Mouse (Mus musculus) hindbrain, embryonic 11.5 days (tissue): ENCODE results near the gene Cdh13. TPM values are rescaled to one million over a fixed set of nuclear protein-coding genes. Genes with fewer than 3 reads are reported as not detected.

Experiments used
- ATAC-seq: fragments of 200-750 bp; cut with Nextera tagmentation; 2 replicates; pipeline ENCODE4 v1.8.0; 2017; ENCODE audit warnings: mild to moderate bottlenecking, moderate TSS enrichment, moderate library complexity; ENCODE audit not compliant: low FRiP score
- DNase-seq: peaks from one replicate; pipeline ENCODE4 v3.0.0-alpha.2; 2015; ENCODE audit warnings: low spot score
- H3K27ac ChIP-seq: fragments of 300-500 bp; sonication (generic); 2 replicates; pipeline ENCODE4 v1.5.1; 2014; ENCODE audit warnings: mild to moderate bottlenecking, low read depth, low read length
- H3K27me3 ChIP-seq: fragments of 300-500 bp; sonication (generic); 2 replicates; pipeline ENCODE4 v1.6.1; 2014; ENCODE audit warnings: mild to moderate bottlenecking, low read length, moderate library complexity, mixed read lengths; ENCODE audit not compliant: control insufficient read depth, insufficient read depth
- H3K36me3 ChIP-seq: fragments of 300-500 bp; sonication (generic); 2 replicates; pipeline ENCODE4 v1.6.1; 2014; ENCODE audit warnings: mild to moderate bottlenecking, low read length, moderate library complexity, mixed read lengths; ENCODE audit not compliant: control insufficient read depth, insufficient read depth
- H3K4me1 ChIP-seq: fragments of 300-500 bp; sonication (generic); replicated peaks from 2 replicates; pipeline ENCODE4 v1.6.1; 2014; ENCODE audit warnings: low read length, mixed read lengths; ENCODE audit not compliant: control insufficient read depth, insufficient read depth
- H3K4me2 ChIP-seq: fragments of 300-500 bp; sonication (generic); replicated peaks from 2 replicates; pipeline ENCODE4 v1.6.1; 2014; ENCODE audit warnings: mild to moderate bottlenecking, low read depth, low read length
- H3K4me3 ChIP-seq: fragments of 300-500 bp; sonication (generic); 2 replicates; pipeline ENCODE4 v1.5.1; 2014; ENCODE audit warnings: low read depth, low read length
- H3K9ac ChIP-seq: fragments of 300-500 bp; sonication (generic); 2 replicates; pipeline ENCODE4 v1.6.1; 2014; ENCODE audit warnings: low read depth, low read length
- H3K9me3 ChIP-seq: fragments of 300-500 bp; sonication (generic); 2 replicates; pipeline ENCODE4 v1.6.1; 2016; ENCODE audit warnings: low read length; ENCODE audit not compliant: control insufficient read depth
- WGBS: fragments of 180-500 bp; shearing (Covaris S2); extraction: QIAGEN DNeasy Blood & Tissue Kit; methylation state at CpG from one replicate; pipeline ENCODE4 v1.1.7; 2014; 5-methylcytosine and 5-hydroxymethylcytosine counted together
- polyA plus RNA-seq: library from polyadenylated mRNA; unstranded; fragments of >200 nt; fragmentation: Nextera tagmentation; extraction: Ambion mirVana; gene quantifications from 2 replicates; pipeline ENCODE4 v1.2.1, GENCODE M21; 2014

The Cdh13 gene
- polyA plus RNA-seq, 1 experiment from 2014 or later, result 14.6 TPM

DNA sequence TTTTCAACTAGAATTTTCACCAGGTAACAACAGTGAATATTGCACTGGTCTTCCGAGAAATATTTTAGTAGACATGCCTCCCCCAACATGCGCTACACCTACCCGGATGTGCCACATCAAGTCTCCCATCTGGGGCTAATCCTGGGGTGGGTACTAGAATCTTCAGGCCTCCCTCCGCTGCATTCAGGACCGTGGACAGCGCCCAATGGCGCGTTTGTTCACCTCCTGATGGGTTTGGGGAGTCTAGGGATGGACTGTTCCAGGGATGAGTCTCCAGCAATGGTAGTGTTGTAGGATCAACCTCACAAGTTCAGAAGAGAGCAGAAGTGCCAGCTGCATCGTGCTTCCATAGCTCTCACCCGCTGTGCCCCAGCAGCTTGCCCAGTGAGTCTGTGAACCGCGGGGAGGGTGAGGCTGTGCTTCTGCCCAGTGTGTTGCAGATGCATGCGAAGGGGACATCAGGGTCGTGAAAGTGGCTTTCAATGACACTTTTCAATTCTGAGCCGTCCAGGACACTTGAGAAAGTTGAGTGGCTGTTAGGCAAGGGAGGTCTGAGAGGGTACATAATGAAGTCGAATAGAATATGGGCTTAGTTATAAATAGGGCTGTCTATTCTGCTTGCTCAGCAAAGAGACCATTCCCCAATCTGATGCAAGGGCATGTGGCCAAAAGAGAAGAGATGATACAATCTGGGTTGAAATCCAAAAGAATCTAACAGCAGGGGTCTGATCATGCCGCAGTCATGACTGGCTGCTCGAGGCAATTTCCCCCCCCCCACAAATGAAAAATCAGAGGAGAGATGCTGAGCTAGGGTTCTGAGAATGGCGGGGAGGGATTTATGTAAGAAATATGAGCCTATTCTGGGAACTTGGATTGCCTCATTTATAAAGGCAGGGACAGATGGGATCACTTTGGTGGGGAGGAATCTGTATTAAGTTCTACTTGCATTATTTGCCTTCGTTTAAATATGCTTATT is 668.5 kb downstream of the Cdh13 start:
- WGBS, result 62% methylated on average over 20 of the region's 20 CpGs
- Histone ChIP-seq H3K36me3 (no peaks in the 10 kb centered on the region), H3K9ac (no peak overlapping the region), H3K4me3 (no peak overlapping the region), H3K9me3 (no peaks in the 10 kb centered on the region), H3K4me2 (no peak overlapping the region), H3K27ac (no peak overlapping the region), H3K4me1 (no peaks in the 10 kb centered on the region), H3K27me3 (no peaks in the 10 kb centered on the region; the same call in 1 of the 2 replicates)
- peak; percentile 55 for DNase-seq
- no peak for ATAC-seq

DNA sequence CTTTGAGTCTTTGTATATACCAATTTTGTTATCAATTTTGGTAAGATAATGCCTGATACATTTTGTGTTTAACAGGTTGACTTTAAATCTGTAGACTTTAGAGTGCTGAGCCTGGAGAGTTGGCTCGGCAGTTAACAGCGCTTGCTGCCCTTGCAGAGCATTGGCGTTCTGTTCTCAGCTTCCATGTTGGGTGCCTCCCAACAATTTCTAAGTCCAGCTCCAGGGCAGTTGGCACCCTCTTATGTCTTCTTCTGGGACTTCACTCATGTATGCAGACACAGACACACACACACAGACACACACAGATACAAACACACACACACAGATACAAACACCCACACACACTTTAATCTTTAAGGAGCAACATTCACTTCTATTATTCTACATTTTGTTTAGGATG is 672.6 kb downstream of the Cdh13 start:
- Histone ChIP-seq H3K4me3 (no peak overlapping the region), H3K4me2 (no peak overlapping the region), H3K27ac (no peak overlapping the region), H3K4me1 (no peaks in the 10 kb centered on the region), H3K9ac (no peak overlapping the region), H3K36me3 (no peaks in the 10 kb centered on the region), H3K9me3 (no peaks in the 10 kb centered on the region), H3K27me3 (no peaks in the 10 kb centered on the region; the same call in 1 of the 2 replicates)
- DNase-seq (no peak), ATAC-seq (no peak)
- 91% methylated on average over 3 of the region's 3 CpGs for WGBS

DNA sequence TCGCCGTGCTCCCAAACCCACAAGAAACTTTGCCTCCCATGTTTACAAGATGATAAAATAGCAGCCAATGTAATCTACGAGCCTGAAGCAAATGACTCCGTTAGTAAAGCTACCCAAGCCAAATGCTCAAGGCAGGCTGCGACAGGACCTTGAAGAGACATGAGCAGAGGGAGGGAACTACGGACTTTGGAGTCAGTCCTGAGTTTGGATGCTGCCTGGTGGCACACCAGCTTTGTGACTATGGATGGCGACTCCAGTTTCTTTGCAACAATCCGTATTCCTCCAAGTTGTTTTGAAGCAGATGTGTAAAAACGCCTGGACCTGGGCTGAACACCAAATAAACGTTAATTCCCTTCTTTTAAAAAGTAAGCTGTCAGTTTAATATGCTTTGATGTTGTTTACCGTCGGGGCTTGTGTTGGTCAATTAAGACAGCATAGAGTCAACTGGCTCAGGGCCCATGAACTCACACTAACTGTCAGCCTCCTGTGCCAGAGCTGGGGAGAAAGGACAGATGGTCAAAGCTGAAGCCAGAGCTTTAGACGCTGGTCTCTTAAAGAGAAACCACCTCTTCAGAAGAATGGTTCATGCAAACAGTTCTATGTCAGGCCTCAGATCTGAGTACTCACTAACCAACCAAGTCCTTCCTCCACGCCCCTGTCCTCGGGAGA is 678.5 kb downstream of the Cdh13 start:
- Histone ChIP-seq H3K4me3 (no peak overlapping the region), H3K4me2 (no peak overlapping the region), H3K9me3 (no peaks in the 10 kb centered on the region), H3K27me3 (no peaks in the 10 kb centered on the region), H3K36me3 (no peaks in the 10 kb centered on the region), H3K9ac (no peak overlapping the region), H3K27ac (no peak overlapping the region), H3K4me1 (no peaks in the 10 kb centered on the region)
- ATAC-seq (no peak), DNase-seq (no peak)
- 93% methylated on average over 15 of the region's 15 CpGs for WGBS

DNA sequence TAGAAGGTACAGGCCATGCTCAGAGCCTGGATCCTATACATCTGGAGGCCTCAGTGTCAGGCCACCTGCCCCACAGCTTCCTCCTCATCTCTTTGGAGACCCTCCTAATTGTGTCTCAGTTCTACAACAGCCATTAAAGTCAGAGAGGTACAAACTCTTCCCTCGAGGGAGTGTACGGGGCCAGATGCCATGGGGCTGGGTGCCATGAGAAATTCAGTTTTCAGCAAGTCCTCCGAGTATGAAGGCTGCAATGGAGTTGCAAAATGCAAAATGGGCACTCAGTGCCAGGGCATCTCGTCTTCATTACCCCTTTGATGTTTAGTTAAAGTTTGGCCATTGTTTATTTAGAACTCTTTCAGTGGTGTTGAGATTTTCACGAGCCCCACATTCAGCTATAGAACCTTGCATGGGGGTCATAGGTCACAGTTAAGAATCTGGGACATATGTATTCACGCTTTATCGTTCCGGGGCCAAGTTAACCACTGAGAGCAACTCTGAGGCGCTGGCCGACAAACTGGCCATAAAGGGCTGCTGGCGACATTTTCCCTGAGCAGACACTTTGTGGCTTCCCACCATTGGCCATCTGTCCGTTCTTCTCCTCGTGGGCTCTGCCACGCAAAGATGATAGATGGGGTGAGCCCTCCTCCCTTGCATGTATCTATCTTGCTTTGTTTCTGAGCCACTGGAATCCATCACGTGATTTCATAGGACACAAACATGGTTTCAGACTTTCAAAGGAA is 681.7 kb downstream of the Cdh13 start:
- 87% methylated on average over 15 of the region's 15 CpGs for WGBS
- Histone ChIP-seq H3K27ac (no peak overlapping the region), H3K4me3 (no peak overlapping the region), H3K4me2 (no peak overlapping the region), H3K9ac (no peak overlapping the region), H3K27me3 (no peaks in the 10 kb centered on the region), H3K36me3 (no peaks in the 10 kb centered on the region), H3K9me3 (no peaks in the 10 kb centered on the region), H3K4me1 (no peaks in the 10 kb centered on the region)
- no peak for ATAC-seq
- no peak for DNase-seq

DNA sequence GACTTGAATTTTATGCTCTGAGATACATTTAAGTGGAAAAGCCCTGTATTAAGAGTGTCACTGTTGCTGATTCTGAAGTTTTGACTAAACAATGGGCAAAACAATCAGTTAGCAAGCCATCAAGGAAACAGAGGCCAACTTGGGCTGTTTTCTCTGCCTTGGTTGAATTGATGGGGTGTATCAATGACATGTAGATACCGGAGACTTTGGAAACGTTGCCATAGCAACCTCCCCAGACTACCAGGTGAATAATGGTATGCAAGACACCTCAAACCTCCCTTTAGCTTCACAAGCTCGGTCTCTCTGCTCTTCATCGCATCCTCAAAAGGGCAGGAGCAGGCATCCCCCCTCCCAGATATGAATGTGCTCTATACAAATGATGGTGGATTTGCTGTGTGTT is 685.4 kb downstream of the Cdh13 start:
- Histone ChIP-seq H3K27ac (no peak overlapping the region), H3K9me3 (no peaks in the 10 kb centered on the region), H3K4me1 (no peaks in the 10 kb centered on the region), H3K4me2 (no peak overlapping the region), H3K36me3 (no peaks in the 10 kb centered on the region), H3K27me3 (no peaks in the 10 kb centered on the region), H3K4me3 (no peak overlapping the region), H3K9ac (no peak overlapping the region)
- WGBS, result 62% methylated on average over 4 of the region's 4 CpGs
- no peak for ATAC-seq
- DNase-seq, result peak; percentile 8

DNA sequence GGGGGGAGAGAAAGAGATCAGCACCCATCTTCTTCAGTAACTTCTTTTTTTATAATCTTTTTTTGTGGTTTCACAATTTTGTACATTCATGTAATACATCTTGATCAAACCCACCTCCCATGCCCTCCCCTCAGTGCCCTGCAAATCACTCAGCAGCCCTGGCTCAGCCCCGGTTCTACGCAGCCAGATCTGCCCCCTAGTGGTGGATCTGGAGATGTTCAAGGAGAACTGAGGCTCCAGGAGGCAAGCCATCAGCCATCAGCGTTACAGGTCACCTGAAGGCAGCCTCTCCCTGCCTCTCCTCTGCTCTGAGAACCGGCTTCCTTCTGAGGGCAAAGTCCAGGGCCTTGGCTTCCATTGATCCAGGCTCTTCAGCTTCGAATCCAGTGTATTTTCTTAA is 696.3 kb downstream of the Cdh13 start:
- H3K27me3 ChIP-seq, result no peaks in the 10 kb centered on the region
- H3K27ac ChIP-seq, result no peak overlapping the region
- 25% methylated on average over 5 of the region's 5 CpGs for WGBS
- no peaks in the 10 kb centered on the region for H3K9me3 ChIP-seq
- H3K4me1 ChIP-seq, result no peaks in the 10 kb centered on the region
- no peak overlapping the region for H3K4me3 ChIP-seq
- H3K36me3 ChIP-seq, result no peaks in the 10 kb centered on the region
- DNase-seq, result peak; percentile 46
- no peak overlapping the region for H3K4me2 ChIP-seq
- no peak for ATAC-seq
- no peak overlapping the region for H3K9ac ChIP-seq

DNA sequence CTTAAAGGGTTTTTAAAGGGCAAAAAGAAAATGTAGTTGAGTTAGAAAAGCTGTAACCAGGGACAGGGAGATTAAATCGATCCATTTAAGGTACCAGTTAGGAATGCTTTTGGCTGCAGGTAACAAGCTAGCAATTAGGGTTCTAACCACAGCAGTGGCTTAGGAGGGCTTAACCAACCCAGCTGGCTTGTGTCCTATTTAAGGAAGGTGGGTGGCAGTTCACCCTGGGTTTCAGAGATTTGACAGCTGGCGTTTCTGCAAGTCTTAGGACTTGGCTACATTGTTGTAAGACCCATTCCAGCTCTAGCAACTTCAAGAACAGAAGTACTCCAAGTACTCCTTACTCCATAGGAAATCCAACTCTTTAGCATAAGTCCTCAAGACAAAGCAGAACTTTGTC is 700.2 kb downstream of the Cdh13 start:
- WGBS, result 79% methylated on average over 2 of the region's 2 CpGs

DNA sequence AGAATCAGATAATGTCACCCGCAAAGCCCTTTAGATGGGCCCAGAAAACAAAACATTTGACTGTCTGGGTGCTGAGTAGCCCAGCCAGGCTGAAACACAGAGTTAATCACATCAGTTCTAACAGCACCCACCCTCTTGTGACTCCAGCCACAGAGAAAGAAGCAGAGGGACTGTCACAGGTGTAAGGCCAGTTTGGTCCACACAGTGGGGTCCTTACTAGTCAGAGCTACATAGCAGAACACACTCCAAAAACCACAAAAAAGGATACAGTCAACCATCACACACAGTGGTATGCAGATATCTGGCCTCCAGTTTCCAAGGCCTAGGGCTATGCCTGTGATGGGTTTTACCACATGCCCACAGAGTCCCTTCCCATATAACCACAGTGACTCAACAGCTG is 703.3 kb downstream of the Cdh13 start:
- H3K4me3 ChIP-seq, result no peak overlapping the region
- no peak for ATAC-seq
- no peaks in the 10 kb centered on the region for H3K9me3 ChIP-seq
- H3K9ac ChIP-seq, result no peak overlapping the region
- no peaks in the 10 kb centered on the region for H3K27me3 ChIP-seq
- WGBS, result 83% methylated on average over 1 of the region's 1 CpGs
- no peak overlapping the region for H3K4me2 ChIP-seq
- H3K36me3 ChIP-seq, result no peaks in the 10 kb centered on the region
- no peaks in the 10 kb centered on the region for H3K4me1 ChIP-seq
- DNase-seq, result no peak
- H3K27ac ChIP-seq, result no peak overlapping the region

More for the DNA sequence above, 700.2 kb downstream of the Cdh13 start:
- no peak overlapping the region for H3K9ac ChIP-seq
- no peaks in the 10 kb centered on the region for H3K9me3 ChIP-seq
- H3K27me3 ChIP-seq, result no peaks in the 10 kb centered on the region
- no peak overlapping the region for H3K27ac ChIP-seq
- no peaks in the 10 kb centered on the region for H3K36me3 ChIP-seq
- H3K4me1 ChIP-seq, result no peaks in the 10 kb centered on the region
- no peak overlapping the region for H3K4me2 ChIP-seq
- H3K4me3 ChIP-seq, result no peak overlapping the region
- no peak for DNase-seq
- no peak for ATAC-seq
